Mouse (Mus musculus) myocyte (in vitro differentiated cells): ENCODE results near the gene Gm45711. TPM values are rescaled to one million over a fixed set of nuclear protein-coding genes. Genes with fewer than 3 reads are reported as not detected.

Experiments used
- H3K27me3 ChIP-seq: one replicate; pipeline ENCODE4 v1.6.1; 2011; ENCODE audit not compliant: control insufficient read depth, insufficient read depth, insufficient read length
- H3K36me3 ChIP-seq: one replicate; pipeline ENCODE4 v1.6.1; 2011; ENCODE audit not compliant: control insufficient read depth, insufficient read depth
- H3K4me2 ChIP-seq: one replicate; pipeline ENCODE4 v1.6.1; 2011; ENCODE audit warnings: low read depth, control low read depth
- H3K4me3 ChIP-seq: one replicate; pipeline ENCODE4 v1.5.1; 2011; ENCODE audit warnings: mild to moderate bottlenecking, control low read depth, moderate library complexity
- H3K79me2 ChIP-seq: one replicate; pipeline ENCODE4 v1.6.1; 2011; ENCODE audit not compliant: control insufficient read depth, insufficient read depth
- H3ac ChIP-seq: one replicate; pipeline ENCODE4 v1.6.1; 2011; ENCODE audit not compliant: control insufficient read depth, insufficient read length
- CEBPB ChIP-seq: IDR thresholded peaks from 2 replicates; pipeline ENCODE4 v1.6.1; 2011; ENCODE audit warnings: mild to moderate bottlenecking, moderate library complexity; ENCODE audit not compliant: poor library complexity, insufficient read depth, severe bottlenecking
- E2F4 ChIP-seq: IDR thresholded peaks from one replicate; pipeline ENCODE4 v1.6.1; 2011; ENCODE audit warnings: mild to moderate bottlenecking, control low read depth, moderate library complexity; ENCODE audit not compliant: insufficient read depth
- MAX ChIP-seq: IDR thresholded peaks from one replicate; pipeline ENCODE4 v1.6.1; 2011; ENCODE audit warnings: low read depth, mild to moderate bottlenecking, control low read depth
- MYOD1 ChIP-seq, 3 experiments: IDR thresholded peaks; one replicate each; pipeline ENCODE4 v1.6.1; 2011; ENCODE audit warnings: control low read depth in 2 of 3, low read depth in 2 of 3, mild to moderate bottlenecking in 2 of 3, moderate library complexity in 1 of 3; ENCODE audit not compliant: insufficient read length in 2 of 3, control insufficient read depth in 1 of 3
- MYOG ChIP-seq, 3 experiments: IDR thresholded peaks; one replicate each; pipeline ENCODE4 v1.6.1; 2011; ENCODE audit warnings: control low read depth in 2 of 3, low read depth in 2 of 3, mild to moderate bottlenecking in 2 of 3; ENCODE audit not compliant: insufficient read length in 2 of 3, control insufficient read depth in 1 of 3, insufficient read depth in 1 of 3
- POLR2A ChIP-seq: IDR thresholded peaks from one replicate; pipeline ENCODE4 v1.6.1; 2011; ENCODE audit warnings: low read depth, mild to moderate bottlenecking, control low read depth, moderate library complexity; ENCODE audit not compliant: insufficient read length
- POLR2AphosphoS2 ChIP-seq: IDR thresholded peaks from one replicate; pipeline ENCODE4 v1.6.1; 2011; ENCODE audit warnings: low read depth, control low read depth; ENCODE audit not compliant: insufficient read length
- REST ChIP-seq: IDR thresholded peaks from one replicate; pipeline ENCODE4 v1.6.1; 2011; ENCODE audit warnings: mild to moderate bottlenecking, control low read depth, moderate library complexity; ENCODE audit not compliant: insufficient read depth, insufficient read length
- SRF ChIP-seq: IDR thresholded peaks from one replicate; pipeline ENCODE4 v1.6.1; 2011; ENCODE audit warnings: low read depth; ENCODE audit not compliant: control insufficient read depth, insufficient read length
- TCF12 ChIP-seq: IDR thresholded peaks from one replicate; pipeline ENCODE4 v1.6.1; 2011; ENCODE audit warnings: mild to moderate bottlenecking, control low read depth; ENCODE audit not compliant: poor library complexity, insufficient read depth, severe bottlenecking
- TCF3 ChIP-seq: IDR thresholded peaks from one replicate; pipeline ENCODE4 v1.6.1; 2011; ENCODE audit warnings: low read depth, control low read depth; ENCODE audit not compliant: insufficient read length
- USF1 ChIP-seq: IDR thresholded peaks from one replicate; pipeline ENCODE4 v1.6.1; 2011; ENCODE audit warnings: low read depth, mild to moderate bottlenecking, control low read depth, moderate library complexity
- polyA plus RNA-seq: library from polyadenylated mRNA; unstranded; fragments of >200 nt; fragmentation: generic; extraction: Trizol; gene quantifications from one replicate; pipeline ENCODE4 v1.2.1, GENCODE M21; 2012; ENCODE audit warnings: missing spikeins

Gm45711 gene
- polyA plus RNA-seq, 1 experiment = not detected

DNA sequence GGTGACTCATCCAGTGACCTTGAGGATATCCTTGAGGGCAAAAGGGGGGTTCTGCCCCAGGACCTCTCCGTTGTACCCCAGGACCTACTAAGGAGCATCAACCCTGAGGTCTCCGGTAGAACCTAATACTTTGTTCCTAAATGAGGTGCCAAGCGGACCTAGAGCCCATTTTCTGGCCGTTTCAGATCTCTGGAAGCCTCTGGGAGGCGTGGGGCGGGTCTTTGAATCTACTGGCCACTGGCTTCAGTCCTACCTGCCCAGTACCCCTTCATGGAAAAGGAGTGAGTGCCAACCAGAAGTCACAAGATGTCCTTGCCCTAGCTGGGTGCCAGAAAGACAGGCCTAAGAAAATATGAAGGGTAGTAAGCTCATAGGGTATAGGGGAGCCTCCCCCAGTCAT lies 31.8 kb upstream of the Gm45711 start:
- no peaks in the 10 kb centered on the region for H3K27me3 ChIP-seq
- peak overlapping the region; percentile 68 for H3K4me3 ChIP-seq
- H3K79me2 ChIP-seq = no peaks in the 10 kb centered on the region
- peak overlapping the region; percentile 73 for H3K4me2 ChIP-seq
- peak overlapping the region; percentile 28 for H3ac ChIP-seq
- TF ChIP-seq POLR2AphosphoS2 (no peak), MAX (no peak), REST (no peak), CEBPB (no peak), MYOD1 (IDR thresholded peaks at IDR 0.05; ENCODE audit: control insufficient read depth in 1 of 3, insufficient read length in 2 of 3, low read depth in 2 of 3) (no peak), TCF12 (no peak), TCF3 (no peak), MYOG (IDR thresholded peaks at IDR 0.05; ENCODE audit: control insufficient read depth in 1 of 3, insufficient read depth in 1 of 3, insufficient read length in 2 of 3, low read depth in 2 of 3) (no peak), POLR2A (no peak), E2F4 (no peak), USF1 (no peak), SRF (no peak)
- no peaks in the 10 kb centered on the region for H3K36me3 ChIP-seq

DNA sequence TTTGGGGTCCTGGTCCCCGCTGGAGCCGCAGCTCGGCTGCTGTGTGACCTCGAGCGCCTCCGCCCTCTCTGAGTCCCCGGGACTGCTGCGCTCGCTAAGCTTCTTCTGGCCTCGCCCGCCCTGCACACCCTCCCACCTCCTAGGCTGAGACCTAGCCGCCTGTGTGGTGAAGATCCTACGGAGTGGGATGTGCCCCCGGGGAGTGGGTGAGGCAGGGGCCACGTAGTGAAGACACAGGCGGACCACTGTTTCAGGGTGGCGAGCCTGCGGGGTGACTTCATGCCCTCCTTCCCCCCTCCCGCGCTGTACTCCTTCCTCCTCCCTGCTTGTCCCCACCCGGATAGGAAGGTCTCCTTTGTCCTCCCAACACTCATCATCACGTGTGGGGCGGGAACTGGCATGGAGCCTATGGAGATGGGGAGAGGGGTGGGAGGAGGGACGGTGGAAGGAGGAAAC lies 31.3 kb upstream of the Gm45711 start:
- no peak for TF ChIP-seq SRF
- TF ChIP-seq POLR2A = peak; percentile 77
- TF ChIP-seq POLR2AphosphoS2 = peak; percentile 83
- TF ChIP-seq USF1 = peak; percentile 87
- H3K27me3 ChIP-seq = no peaks in the 10 kb centered on the region
- H3K4me2 ChIP-seq = peak overlapping the region; percentile 73
- H3K4me3 ChIP-seq = peak overlapping the region; percentile 68
- peak overlapping the region; percentile 28 for H3ac ChIP-seq
- H3K36me3 ChIP-seq = no peaks in the 10 kb centered on the region
- no peaks in the 10 kb centered on the region for H3K79me2 ChIP-seq

DNA sequence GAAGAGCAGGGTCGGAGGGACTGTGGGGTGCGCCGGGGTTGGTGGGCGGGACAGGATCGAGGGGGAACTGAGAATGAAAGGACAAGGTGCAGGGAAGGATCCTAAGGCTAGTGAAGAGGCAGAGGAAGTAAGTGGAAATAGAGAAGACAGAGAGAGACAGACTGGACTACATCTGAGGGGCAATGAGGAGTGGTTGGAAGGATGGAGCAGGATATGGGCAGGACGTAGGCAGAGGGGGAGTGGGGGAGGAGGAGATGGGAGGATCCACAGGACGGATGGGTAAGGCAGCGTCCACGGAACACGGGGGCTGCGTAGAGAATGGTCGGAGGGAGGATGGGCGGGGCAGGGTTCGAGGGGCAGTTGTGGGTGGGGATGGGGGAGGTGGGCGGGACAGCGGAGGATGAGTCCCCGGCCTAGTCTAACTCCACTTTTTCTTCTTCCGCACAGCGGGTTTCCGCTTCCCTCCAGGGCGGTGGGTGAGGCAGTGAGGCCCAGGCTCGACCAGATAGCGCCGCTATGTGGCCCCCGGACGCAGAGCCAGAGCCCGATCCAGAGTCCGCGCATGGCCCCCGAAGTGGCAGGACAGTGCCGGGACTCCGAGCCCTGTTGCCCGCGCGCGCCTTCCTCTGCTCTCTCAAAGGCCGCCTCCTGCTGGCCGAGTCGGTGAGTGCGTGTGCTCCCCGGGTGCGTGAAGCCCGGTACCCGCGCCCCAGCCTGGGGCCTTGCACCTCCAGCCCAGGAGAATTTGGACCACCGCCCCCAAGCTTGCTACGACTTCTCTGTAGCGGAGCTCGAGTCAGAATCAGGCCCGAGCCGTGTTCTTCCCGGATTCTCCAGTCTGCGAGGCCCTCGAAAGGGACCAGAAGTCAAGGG lies 30.6 kb upstream of the Gm45711 start:
- Histone ChIP-seq H3K36me3 (no peaks in the 10 kb centered on the region), H3K27me3 (no peaks in the 10 kb centered on the region), H3K4me3 (peak overlapping the region; percentile 68), H3ac (peak overlapping the region; percentile 28), H3K79me2 (no peaks in the 10 kb centered on the region), H3K4me2 (peak overlapping the region; percentile 89)
- TF ChIP-seq MYOD1 (IDR thresholded peaks at IDR 0.05; ENCODE audit: control insufficient read depth in 1 of 3, insufficient read length in 2 of 3, low read depth in 2 of 3) = no peak
- peak; percentile 60 for TF ChIP-seq POLR2A
- no peak for TF ChIP-seq SRF
- peak; percentile 24 for TF ChIP-seq POLR2AphosphoS2
- no peak for TF ChIP-seq TCF12
- no peak for TF ChIP-seq MAX
- TF ChIP-seq USF1 = no peak

DNA sequence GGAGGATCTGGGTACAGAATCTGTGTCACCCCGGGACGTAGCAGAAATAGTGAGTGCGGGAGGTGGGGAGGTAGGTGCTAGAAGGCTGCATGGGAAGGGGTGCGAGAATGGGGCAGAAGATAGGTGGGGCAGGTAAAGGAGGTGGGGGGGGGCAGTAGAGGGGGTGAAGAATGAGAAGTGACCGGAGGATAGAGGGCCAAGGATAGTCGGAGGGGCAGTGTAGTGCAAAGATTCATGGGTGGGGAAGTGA lies 30.0 kb upstream of the Gm45711 start:
- no peaks in the 10 kb centered on the region for H3K36me3 ChIP-seq
- H3ac ChIP-seq = peak overlapping the region; percentile 28
- no peak for TF ChIP-seq CEBPB
- TF ChIP-seq USF1 = no peak
- no peak for TF ChIP-seq E2F4
- no peak for TF ChIP-seq MYOD1 (IDR thresholded peaks at IDR 0.05; ENCODE audit: control insufficient read depth in 1 of 3, insufficient read length in 2 of 3, low read depth in 2 of 3)
- no peak for TF ChIP-seq MYOG (IDR thresholded peaks at IDR 0.05; ENCODE audit: control insufficient read depth in 1 of 3, insufficient read depth in 1 of 3, insufficient read length in 2 of 3, low read depth in 2 of 3)
- TF ChIP-seq POLR2AphosphoS2 = no peak
- TF ChIP-seq TCF3 = no peak
- no peaks in the 10 kb centered on the region for H3K79me2 ChIP-seq
- H3K4me2 ChIP-seq = peak overlapping the region; percentile 89
- no peaks in the 10 kb centered on the region for H3K27me3 ChIP-seq
- H3K4me3 ChIP-seq = peak overlapping the region; percentile 68

DNA sequence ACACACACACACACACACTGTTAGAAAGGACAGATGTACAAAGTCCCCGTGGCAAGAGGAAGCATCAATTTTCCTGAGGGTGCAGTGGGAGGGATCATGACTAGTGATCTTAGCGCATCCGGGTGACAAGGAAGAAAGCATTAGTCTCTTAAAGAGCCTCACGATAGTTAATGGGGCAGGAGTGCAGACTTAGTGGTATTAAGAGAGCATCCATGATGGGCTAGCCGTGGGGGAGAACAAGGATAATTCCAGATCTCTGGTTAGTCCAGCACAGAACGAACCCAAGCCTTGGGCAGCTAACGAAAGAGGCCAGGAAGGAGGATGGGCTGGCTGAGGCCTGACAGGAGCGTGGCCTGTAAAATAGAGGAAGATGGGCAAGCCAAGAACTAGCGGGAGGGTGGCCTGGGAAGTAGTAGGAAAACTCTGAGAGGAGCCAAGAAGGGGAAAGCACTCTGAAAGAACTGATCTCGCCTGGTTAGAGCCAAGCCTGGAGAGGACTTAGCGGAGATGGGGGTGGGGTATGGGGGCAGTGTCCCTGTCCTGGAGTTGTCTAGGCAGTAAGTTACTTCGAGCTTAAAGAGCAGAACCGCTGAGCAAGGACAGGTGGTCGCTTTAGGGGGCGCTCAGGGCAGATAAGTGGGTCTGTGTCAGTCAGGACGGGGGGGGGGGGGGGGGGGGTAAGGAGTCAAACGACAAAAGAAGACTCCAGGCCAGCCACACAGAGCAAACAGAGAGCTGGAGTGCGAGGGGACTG lies 29.5 kb upstream of the Gm45711 start, which contains the start of gene Cmtm3:
TSS of gene Cmtm3 (plus strand) at position 182 of the 754 bp plus-strand sequence.
- peak within 1 kb of the TSS; percentile 28 for H3ac ChIP-seq
- no peaks in the 10 kb centered on the region for H3K36me3 ChIP-seq
- H3K4me2 ChIP-seq = peak within 1 kb of the TSS; percentile 89
- H3K4me3 ChIP-seq = peak within 1 kb of the TSS; percentile 68
- no peak for TF ChIP-seq USF1
- TF ChIP-seq MYOG (IDR thresholded peaks at IDR 0.05; ENCODE audit: control insufficient read depth in 1 of 3, insufficient read depth in 1 of 3, insufficient read length in 2 of 3, low read depth in 2 of 3) = no peak
- H3K27me3 ChIP-seq = no peaks in the 10 kb centered on the region
- no peaks in the 10 kb centered on the region for H3K79me2 ChIP-seq
